Mouse (Mus musculus) kidney, embryonic 14.5 days (tissue): ENCODE results near the gene Wtip. TPM values are rescaled to one million over a fixed set of nuclear protein-coding genes. Genes with fewer than 3 reads are reported as not detected.

Experiments
- ATAC-seq: fragments of 200-750 bp; cut with Nextera tagmentation; 2 replicates; pipeline ENCODE4 v1.8.0; 2017; ENCODE audit warnings: moderate number of reproducible peaks, mild to moderate bottlenecking, moderate TSS enrichment, moderate library complexity; ENCODE audit not compliant: low FRiP score, low TSS enrichment
- H3K27ac ChIP-seq: fragments of 300-500 bp; sonication (generic); 2 replicates; pipeline ENCODE4 v1.5.1; 2014; ENCODE audit warnings: low read depth, mild to moderate bottlenecking, low read length, moderate library complexity, mixed read lengths
- H3K27me3 ChIP-seq: fragments of 300-500 bp; sonication (generic); 2 replicates; pipeline ENCODE4 v1.6.1; 2014; ENCODE audit warnings: mild to moderate bottlenecking, low read length; ENCODE audit not compliant: control insufficient read depth, insufficient read depth
- H3K36me3 ChIP-seq: fragments of 300-500 bp; sonication (generic); 2 replicates; pipeline ENCODE4 v1.6.1; 2014; ENCODE audit warnings: low read length, mixed read lengths; ENCODE audit not compliant: control insufficient read depth, insufficient read depth
- H3K4me1 ChIP-seq: fragments of 300-500 bp; sonication (generic); 2 replicates; pipeline ENCODE4 v1.6.1; 2014; ENCODE audit warnings: low read length, mixed read lengths; ENCODE audit not compliant: control insufficient read depth, insufficient read depth
- H3K4me2 ChIP-seq: fragments of 300-500 bp; sonication (generic); replicated peaks from 2 replicates; pipeline ENCODE4 v1.6.1; 2014; ENCODE audit warnings: low read depth, mild to moderate bottlenecking, low read length
- H3K4me3 ChIP-seq: fragments of 300-500 bp; sonication (generic); 2 replicates; pipeline ENCODE4 v1.5.1; 2014; ENCODE audit warnings: mild to moderate bottlenecking, low read length
- H3K9ac ChIP-seq: fragments of 300-500 bp; sonication (generic); 2 replicates; pipeline ENCODE4 v1.6.1; 2014; ENCODE audit warnings: low read depth, mild to moderate bottlenecking, low read length, moderate library complexity
- H3K9me3 ChIP-seq: fragments of 300-500 bp; sonication (generic); 2 replicates; pipeline ENCODE4 v1.6.1; 2016; ENCODE audit warnings: low read length; ENCODE audit not compliant: control insufficient read depth
- WGBS: fragments of 180-500 bp; shearing (Covaris S2); extraction: QIAGEN DNeasy Blood & Tissue Kit; methylation state at CpG from one replicate; pipeline ENCODE4 v1.1.7; 2014; 5-methylcytosine and 5-hydroxymethylcytosine counted together
- polyA plus RNA-seq: library from polyadenylated mRNA; unstranded; fragments of >200 nt; fragmentation: Nextera tagmentation; extraction: Ambion mirVana; gene quantifications from 2 replicates; pipeline ENCODE4 v1.2.1, GENCODE M21; 2014

The Wtip gene
- polyA plus RNA-seq, 1 experiment from 2014 or later, result 5.8 TPM

DNA sequence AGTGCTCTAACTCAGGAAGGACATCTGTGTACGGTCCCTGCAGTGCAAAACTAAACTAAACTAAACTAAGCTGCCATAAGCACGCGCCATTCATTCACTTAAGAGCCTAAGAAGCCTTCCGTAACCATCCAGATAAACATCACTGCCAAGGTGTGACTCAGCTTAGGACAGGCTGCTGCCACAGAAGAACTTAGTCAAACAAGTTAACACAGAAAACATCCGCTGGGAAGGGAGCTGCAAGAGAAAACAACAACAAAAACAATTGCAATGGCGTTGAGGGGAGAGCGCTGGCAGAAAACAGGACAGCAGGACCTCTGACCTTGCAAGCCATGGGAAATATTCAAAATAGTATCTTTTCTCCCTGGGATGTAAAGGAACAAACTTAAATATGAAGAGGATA lies 31.6 kb upstream of the Wtip start:
- Histone ChIP-seq H3K4me1 (no peaks in the 10 kb centered on the region), H3K9me3 (no peaks in the 10 kb centered on the region), H3K36me3 (peaks cover 54% of the 10 kb centered on the region), H3K4me2 (no peak overlapping the region), H3K9ac (no peak overlapping the region), H3K27ac (no peak overlapping the region), H3K4me3 (no peak overlapping the region), H3K27me3 (no peaks in the 10 kb centered on the region)
- no peak for ATAC-seq
- WGBS, result 93% methylated on average over 7 of the region's 7 CpGs

GRCm38 (mm10) chr7:34159167-34159566 lies 26.1 kb upstream of the Wtip start:
- no peak for ATAC-seq
- Histone ChIP-seq H3K4me2 (no peak overlapping the region), H3K4me1 (no peaks in the 10 kb centered on the region), H3K9me3 (no peaks in the 10 kb centered on the region), H3K4me3 (no peak overlapping the region), H3K9ac (no peak overlapping the region), H3K36me3 (peaks cover 95% of the 10 kb centered on the region), H3K27ac (no peak overlapping the region), H3K27me3 (no peaks in the 10 kb centered on the region)
- 89% methylated on average over 3 of the region's 3 CpGs for WGBS

GRCm38 (mm10) chr7:34157994-34158393 lies 24.9 kb upstream of the Wtip start:
- peaks cover 96% of the 10 kb centered on the region for H3K36me3 ChIP-seq
- no peak overlapping the region for H3K9ac ChIP-seq
- no peaks in the 10 kb centered on the region for H3K9me3 ChIP-seq
- no peak overlapping the region for H3K4me2 ChIP-seq
- ATAC-seq, result no peak
- H3K4me3 ChIP-seq, result no peak overlapping the region
- H3K27me3 ChIP-seq, result no peaks in the 10 kb centered on the region
- H3K27ac ChIP-seq, result no peak overlapping the region
- no peaks in the 10 kb centered on the region for H3K4me1 ChIP-seq
- 95% methylated on average over 3 of the region's 3 CpGs for WGBS

GRCm38 (mm10) chr7:34147193-34147592 lies 14.1 kb upstream of the Wtip start:
- Histone ChIP-seq H3K27ac (no peak overlapping the region), H3K36me3 (peaks cover 98% of the 10 kb centered on the region), H3K4me1 (no peaks in the 10 kb centered on the region), H3K27me3 (no peaks in the 10 kb centered on the region), H3K9ac (no peak overlapping the region), H3K4me2 (no peak overlapping the region), H3K4me3 (no peak overlapping the region), H3K9me3 (0 out of 2 replicates have a peak, but pooled peaks cover 4% of the 10 kb centered on the region)
- WGBS, result 94% methylated on average over 4 of the region's 4 CpGs
- no peak for ATAC-seq

- Histone ChIP-seq H3K9ac (no peak overlapping the region), H3K27ac (no peak overlapping the region), H3K4me1 (no peaks in the 10 kb centered on the region), H3K36me3 (peaks cover 62% of the 10 kb centered on the region), H3K4me3 (no peak overlapping the region), H3K27me3 (no peaks in the 10 kb centered on the region), H3K4me2 (no peak overlapping the region), H3K9me3 (no peaks in the 10 kb centered on the region)
- ATAC-seq, result no peak
- 97% methylated on average over 13 of the region's 13 CpGs for WGBS
These were observed 8.1 kb upstream of the Wtip start for GRCm38 (mm10) chr7:34141123-34141522.

- H3K9ac ChIP-seq, result no peak overlapping the region
- H3K4me3 ChIP-seq, result no peak overlapping the region
- H3K4me1 ChIP-seq, result no peaks in the 10 kb centered on the region
- no peaks in the 10 kb centered on the region for H3K27me3 ChIP-seq
- no peak overlapping the region for H3K27ac ChIP-seq
- 0 out of 2 replicates have a peak, but pooled peaks have one; percentile 53 for ATAC-seq
- H3K36me3 ChIP-seq, result peaks cover 46% of the 10 kb centered on the region
- no peak overlapping the region for H3K4me2 ChIP-seq
- WGBS, result 88% methylated on average over 6 of the region's 6 CpGs
- H3K9me3 ChIP-seq, result no peaks in the 10 kb centered on the region
These were observed 6.4 kb upstream of the Wtip start for GRCm38 (mm10) chr7:34139493-34139892.

DNA sequence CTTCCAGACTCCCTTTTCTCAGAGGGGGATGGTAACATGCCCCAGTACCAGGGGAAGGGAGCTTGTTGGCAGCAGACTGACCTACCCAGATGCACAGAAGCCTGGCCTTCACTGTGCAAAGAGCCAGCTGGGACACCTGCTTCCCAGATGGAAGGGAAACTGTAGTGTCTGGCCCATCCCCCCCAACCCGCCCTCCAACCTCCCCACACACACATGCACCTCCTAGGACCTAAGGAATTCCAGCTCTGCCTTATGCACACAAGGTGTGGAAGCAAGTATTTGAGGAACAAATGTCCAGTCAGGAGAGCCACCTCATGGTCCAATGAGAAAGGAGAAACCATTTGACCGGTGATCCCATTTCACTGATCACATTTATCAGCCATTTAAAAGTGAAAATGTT lies 1.3 kb upstream of the Wtip start:
- 87% methylated on average over 2 of the region's 2 CpGs for WGBS
- Histone ChIP-seq H3K4me1 (peaks cover 10% of the 10 kb centered on the region; the same call in 1 of the 2 replicates), H3K27me3 (no peaks in the 10 kb centered on the region), H3K9me3 (no peaks in the 10 kb centered on the region), H3K9ac (no peak overlapping the region), H3K4me3 (no peak overlapping the region), H3K27ac (no peak overlapping the region), H3K36me3 (no peaks in the 10 kb centered on the region), H3K4me2 (no peak overlapping the region)
- no peak for ATAC-seq

- Histone ChIP-seq H3K36me3 (no peaks in the 10 kb centered on the region), H3K4me3 (peak overlapping the region; percentile 83), H3K9ac (peak overlapping the region; percentile 95), H3K4me1 (peaks cover 10% of the 10 kb centered on the region; the same call in 1 of the 2 replicates), H3K27ac (peak overlapping the region; percentile 59; the same call in 1 of the 2 replicates), H3K9me3 (no peaks in the 10 kb centered on the region; the same call in 1 of the 2 replicates), H3K27me3 (no peaks in the 10 kb centered on the region), H3K4me2 (peak overlapping the region; percentile 71)
- peak; percentile 77 for ATAC-seq
- WGBS, result under 1% methylated on average over 61 of the region's 116 CpGs
These were observed 551 bp downstream of the Wtip start for GRCm38 (mm10) chr7:34132355-34133079.

DNA sequence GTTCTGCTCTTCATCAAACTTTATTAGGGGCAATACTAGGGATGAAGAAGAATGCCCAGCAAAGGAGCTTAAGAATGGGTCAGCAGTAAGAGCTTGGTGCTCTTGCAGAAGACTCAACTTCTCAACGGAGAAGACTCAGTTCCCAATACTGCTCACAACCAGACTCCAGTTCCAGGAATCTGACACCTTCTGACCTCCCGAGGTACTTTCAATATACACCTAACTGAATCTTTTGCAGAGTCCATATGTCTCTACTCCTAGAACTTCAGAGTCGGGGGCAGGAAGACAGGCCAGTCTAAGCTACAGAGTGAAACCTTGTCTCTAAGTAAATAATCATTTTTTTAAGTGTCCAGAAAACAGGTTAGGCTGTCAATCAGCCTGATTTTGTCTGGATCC lies 1.1 kb downstream of the Wtip start:
- Histone ChIP-seq H3K9me3 (peaks cover 3% of the 10 kb centered on the region; the same call in 1 of the 2 replicates), H3K36me3 (no peaks in the 10 kb centered on the region), H3K4me2 (peak overlapping the region; percentile 71), H3K4me3 (peak overlapping the region; percentile 83), H3K9ac (peak overlapping the region; percentile 95), H3K4me1 (peaks cover 10% of the 10 kb centered on the region; the same call in 1 of the 2 replicates), H3K27ac (no peak overlapping the region), H3K27me3 (no peaks in the 10 kb centered on the region)
- 0 out of 2 replicates have a peak, but pooled peaks have one; percentile 11 for ATAC-seq
- 0% methylated on average over 3 of the region's 3 CpGs for WGBS
